Mouse (Mus musculus) gastrocnemius, postnatal 25 days (tissue): ENCODE measurements around the gene Gm35315. TPM values are rescaled to one million over a fixed set of nuclear protein-coding genes. Genes with fewer than 3 reads are reported as not detected.
"Not testable (repeated sequence)": the region's sequence is repeated elsewhere in the genome, so short reads cannot be mapped to it uniquely, and the experiment has no call there.

Experiments
- DNase-seq: peaks from one replicate; pipeline ENCODE4 v3.0.0; 2022
- long read RNA-seq, 2 experiments: library from polyadenylated mRNA; stranded (forward); transcript quantifications; one replicate each; pipeline ENCODE4 v2.0.0; 2021
- total RNA-seq, 2 experiments: library from RNA; stranded (reverse); gene quantifications; 1 replicate in 1 of 2; 2 replicates in 1 of 2; pipeline ENCODE4 v1.2.3; 2021

Gene Gm35315
- under 1 TPM; 0.21 to 0.26 TPM for total RNA-seq
- long read RNA-seq, experiment 1 = 0 reads
- long read RNA-seq, experiment 2 = 0 reads

- peak; percentile 83 for DNase-seq
Measured at GRCm38 (mm10) chr5:110094030-110094846, at the start of gene Gm35315. Gm35315 (minus strand) TSS chr5:110094420.

GRCm38 (mm10) chr5:110143007-110143406, 48.8 kb upstream of the Gm35315 start:
- no peak for DNase-seq

GRCm38 (mm10) chr5:110142309-110142708, 48.1 kb upstream of the Gm35315 start:
- peak; percentile 28 for DNase-seq

GRCm38 (mm10) chr5:110140424-110140823, 46.2 kb upstream of the Gm35315 start:
- DNase-seq = no peak

GRCm38 (mm10) chr5:110139325-110139724, 45.1 kb upstream of the Gm35315 start:
- no peak for DNase-seq

GRCm38 (mm10) chr5:110137816-110138215, 43.6 kb upstream of the Gm35315 start:
- no peak for DNase-seq

GRCm38 (mm10) chr5:110136087-110136464, 41.9 kb upstream of the Gm35315 start:
- DNase-seq = no peak

- DNase-seq = peak; percentile 98
Measured at GRCm38 (mm10) chr5:110135293-110136086, 41.3 kb upstream of the Gm35315 start, which contains the start of gene Chfr. Chfr (plus strand) TSS chr5:110135842.

GRCm38 (mm10) chr5:110122380-110122779, 28.2 kb upstream of the Gm35315 start:
- DNase-seq = not testable (repeated sequence)

GRCm38 (mm10) chr5:110109991-110110441, 15.8 kb upstream of the Gm35315 start, which contains the start of gene Zfp605:
Zfp605 (plus strand) TSS chr5:110110092.
- peak; percentile 82 for DNase-seq

GRCm38 (mm10) chr5:110108305-110108628, 14.0 kb upstream of the Gm35315 start:
- no peak for DNase-seq

GRCm38 (mm10) chr5:110107581-110108304, 13.5 kb upstream of the Gm35315 start, which contains the start of gene Gtpbp6:
Gtpbp6 (minus strand) TSS chr5:110108197.
- DNase-seq = peak; percentile 96

GRCm38 (mm10) chr5:110106901-110107564, 12.8 kb upstream of the Gm35315 start:
- DNase-seq = peak; percentile 54

- no peak for DNase-seq
Measured at GRCm38 (mm10) chr5:110106140-110106871, 12.1 kb upstream of the Gm35315 start.

GRCm38 (mm10) chr5:110104616-110105380, 10.6 kb upstream of the Gm35315 start:
- DNase-seq = no peak

- no peak for DNase-seq
Measured at GRCm38 (mm10) chr5:110103901-110104615, 9.8 kb upstream of the Gm35315 start.

GRCm38 (mm10) chr5:110102853-110103625, 8.8 kb upstream of the Gm35315 start:
- no peak for DNase-seq

- no peak for DNase-seq
Measured at GRCm38 (mm10) chr5:110102429-110102828, 8.2 kb upstream of the Gm35315 start.
